Mouse (Mus musculus) C2C12 (cell line): ENCODE data around the gene Pex6.
A peak's percentile ranks its signal among the peaks of the same experiment; 100 is the strongest.

Source experiments
- CEBPB ChIP-seq: IDR thresholded peaks from one replicate; pipeline ENCODE4 v1.6.1; 2011; ENCODE audit warnings: low read depth, mild to moderate bottlenecking, control low read depth, moderate library complexity
- CTCF ChIP-seq: IDR thresholded peaks from one replicate; pipeline ENCODE4 v1.5.1; 2011; ENCODE audit not compliant: control insufficient read depth, insufficient read depth, insufficient read length
- MYOD1 ChIP-seq: IDR thresholded peaks from one replicate; pipeline ENCODE4 v1.6.1; 2011; ENCODE audit warnings: low read depth; ENCODE audit not compliant: control insufficient read depth, insufficient read length
- MYOG ChIP-seq: IDR thresholded peaks from one replicate; pipeline ENCODE4 v1.6.1; 2011; ENCODE audit not compliant: control insufficient read depth, insufficient read length; ENCODE audit errors: extremely low read depth
- USF1 ChIP-seq: IDR thresholded peaks from one replicate; pipeline ENCODE4 v1.6.1; 2011; ENCODE audit warnings: low read depth, mild to moderate bottlenecking, control low read depth, moderate library complexity

GRCm38 (mm10) chr17:46680760-46681373 is 30.4 kb upstream of the Pex6 start, which contains the start of gene Klhdc3:
- TF ChIP-seq CTCF = no peak
- TF ChIP-seq MYOG = no peak
- TF ChIP-seq USF1 = no peak
- TF ChIP-seq CEBPB = peak; percentile 32
- no peak for TF ChIP-seq MYOD1
